Mouse (Mus musculus) A20 (cell line): ENCODE measurements around the gene Tlr2.
"Not testable (repeated sequence)": the region's sequence is repeated elsewhere in the genome, so short reads cannot be mapped to it uniquely, and the experiment has no call there.

Experiments
- DNase-seq: peaks from one replicate; pipeline ENCODE4 v3.0.0-alpha.2; 2011; ENCODE audit warnings: low read depth, low spot score

Tlr2 gene

GRCm38 (mm10) chr3:83841095-83841850 is at the start of gene Tlr2:
TSS of gene Tlr2 (minus strand) at chr3:83841767.
- DNase-seq, result peak; percentile 76

- no peak for DNase-seq
These were observed 43.6 kb upstream of the Tlr2 start for GRCm38 (mm10) chr3:83885163-83885562.

GRCm38 (mm10) chr3:83879261-83880050 is 37.9 kb upstream of the Tlr2 start:
- not testable (repeated sequence) for DNase-seq

GRCm38 (mm10) chr3:83878801-83879200 is 37.2 kb upstream of the Tlr2 start:
- DNase-seq, result no peak

GRCm38 (mm10) chr3:83876299-83876698 is 34.7 kb upstream of the Tlr2 start:
- DNase-seq, result no peak

GRCm38 (mm10) chr3:83875078-83875477 is 33.5 kb upstream of the Tlr2 start:
- not testable (repeated sequence) for DNase-seq

GRCm38 (mm10) chr3:83872853-83873252 is 31.3 kb upstream of the Tlr2 start:
- not testable (repeated sequence) for DNase-seq

GRCm38 (mm10) chr3:83871962-83872361 is 30.4 kb upstream of the Tlr2 start:
- DNase-seq, result not testable (repeated sequence)

GRCm38 (mm10) chr3:83871559-83871958 is 30.0 kb upstream of the Tlr2 start:
- not testable (repeated sequence) for DNase-seq

- no peak for DNase-seq
These were observed 28.2 kb upstream of the Tlr2 start for GRCm38 (mm10) chr3:83869776-83870175.

GRCm38 (mm10) chr3:83867026-83867425 is 25.5 kb upstream of the Tlr2 start:
- peak; percentile 43 for DNase-seq

- DNase-seq, result no peak
These were observed 23.6 kb upstream of the Tlr2 start for GRCm38 (mm10) chr3:83865216-83865615.

GRCm38 (mm10) chr3:83864064-83864548 is 22.5 kb upstream of the Tlr2 start:
- DNase-seq, result no peak

- peak; percentile 87 for DNase-seq
These were observed 21.4 kb upstream of the Tlr2 start for GRCm38 (mm10) chr3:83862956-83863355.

GRCm38 (mm10) chr3:83859595-83859994 is 18.0 kb upstream of the Tlr2 start:
- no peak for DNase-seq

- no peak for DNase-seq
These were observed 17.5 kb upstream of the Tlr2 start for GRCm38 (mm10) chr3:83859071-83859470.

- no peak for DNase-seq
These were observed 16.1 kb upstream of the Tlr2 start for GRCm38 (mm10) chr3:83857621-83858020.

- DNase-seq, result no peak
These were observed 14.1 kb upstream of the Tlr2 start for GRCm38 (mm10) chr3:83855643-83856042.

- no peak for DNase-seq
These were observed 7.8 kb upstream of the Tlr2 start for GRCm38 (mm10) chr3:83849341-83849740.

GRCm38 (mm10) chr3:83844766-83845520 is 3.4 kb upstream of the Tlr2 start:
- DNase-seq, result peak; percentile 34

- no peak for DNase-seq
These were observed 2.1 kb downstream of the Tlr2 start for GRCm38 (mm10) chr3:83839477-83839876.

- DNase-seq, result no peak
These were observed 4.9 kb downstream of the Tlr2 start for GRCm38 (mm10) chr3:83836685-83837084.
